Mouse (Mus musculus) MEL (cell line): ENCODE measurements around the gene Fnbp1.

Source experiments
- CTCF ChIP-seq, 3 experiments: IDR thresholded peaks in 2 of 3; conservative IDR thresholded peaks in 1 of 3; 2 replicates each; pipeline ENCODE4 v1.5.1; 2011 to 2012; ENCODE audit warnings: low read length in 3 of 3, low read depth in 2 of 3, mild to moderate bottlenecking in 2 of 3, improper control_type of control experiment in 1 of 3, inconsistent platforms in 1 of 3, mixed read lengths in 1 of 3, moderate library complexity in 1 of 3; ENCODE audit not compliant: control insufficient read depth in 1 of 3, insufficient read depth in 1 of 3, poor library complexity in 1 of 3, severe bottlenecking in 1 of 3
- EP300 ChIP-seq, 2 experiments: IDR thresholded peaks; 2 replicates each; pipeline ENCODE4 v1.6.1; 2011; ENCODE audit warnings: improper control_type of control experiment in 2 of 2, low read length in 2 of 2, low read depth in 1 of 2, mild to moderate bottlenecking in 1 of 2
- GATA1 ChIP-seq: IDR thresholded peaks from 2 replicates; pipeline ENCODE4 v1.6.1; 2011; ENCODE audit warnings: low read depth, low read length, improper control_type of control experiment
- MYC ChIP-seq: IDR thresholded peaks from 2 replicates; pipeline ENCODE4 v1.6.1; 2011; ENCODE audit warnings: low read depth, mild to moderate bottlenecking, low read length, improper control_type of control experiment, moderate library complexity
- POLR2A ChIP-seq, 2 experiments: IDR thresholded peaks; 2 replicates each; pipeline ENCODE4 v1.6.1; 2011 to 2012; ENCODE audit warnings: low read length in 2 of 2, mild to moderate bottlenecking in 2 of 2, control low read depth in 1 of 2, improper control_type of control experiment in 1 of 2, low read depth in 1 of 2, moderate library complexity in 1 of 2; ENCODE audit not compliant: control insufficient read depth in 1 of 2, insufficient read depth in 1 of 2, poor library complexity in 1 of 2
- USF1 ChIP-seq: IDR thresholded peaks from 2 replicates; pipeline ENCODE4 v1.6.1; 2014; ENCODE audit warnings: low read depth, mild to moderate bottlenecking, inconsistent platforms, low read length, improper control_type of control experiment, moderate library complexity
- ZKSCAN1 ChIP-seq: IDR thresholded peaks from 2 replicates; pipeline ENCODE4 v1.6.1; 2012; ENCODE audit warnings: low read depth, mild to moderate bottlenecking, inconsistent platforms, low read length, improper control_type of control experiment, moderate library complexity

- TF ChIP-seq CTCF (IDR thresholded peaks at IDR 0.05 in 2 of 3, conservative IDR thresholded peaks at IDR 0.05 in 1 of 3; ENCODE audit: control insufficient read depth in 1 of 3, insufficient read depth in 1 of 3, low read depth in 2 of 3, low read length in 3 of 3, poor library complexity in 1 of 3, severe bottlenecking in 1 of 3), result no peak
- TF ChIP-seq EP300 (IDR thresholded peaks at IDR 0.05; ENCODE audit: low read depth in 1 of 2, low read length in 2 of 2), result no peak
- TF ChIP-seq GATA1, result no peak
- TF ChIP-seq USF1, result no peak
- TF ChIP-seq POLR2A (IDR thresholded peaks at IDR 0.05; ENCODE audit: control insufficient read depth in 1 of 2, insufficient read depth in 1 of 2, low read depth in 1 of 2, low read length in 2 of 2, poor library complexity in 1 of 2), result no peak
- TF ChIP-seq MYC, result no peak
- no peak for TF ChIP-seq ZKSCAN1
Measured at GRCm38 (mm10) chr2:30995432-30995996, 146.3 kb downstream of the Fnbp1 start.
